Comparison of ENCODE assay signal across 10 mouse cellular contexts in genomic region chr14:73254412-73254811, GRCm38 (mm10). TPM values are rescaled to one million over a fixed set of nuclear protein-coding genes. Genes with fewer than 3 reads are reported as not detected.
DNase-seq lines count a peak whose midpoint lies in the region; ATAC-seq and TF ChIP-seq lines count a peak whose summit lies in the region.
"Had no signal": no experiment of that assay in that cellular context is flagged by ENCODE, and none has a peak within 500 bp of the region (broad histone marks: within the 10 kb centered on the region; RNA-seq: fewer than 3 reads in every experiment).

No protein-coding gene starts in this region.

- ATAC-seq in midbrain, embryonic 12.5 days (ENCODE audit: low FRiP score, low read depth) = 0 out of 2 replicates have a peak, but pooled peaks have one; percentile 41
- no peak for ATAC-seq in midbrain, embryonic 15.5 days (replicated peaks)
- 0 out of 2 replicates have a peak, but pooled peaks have one; percentile 44 for ATAC-seq in intestine, embryonic 14.5 days (replicated peaks; ENCODE audit: low FRiP score, low TSS enrichment, low read depth)
- peak; percentile 34; the same call in 1 of the 2 replicates for ATAC-seq in kidney, postnatal 0 days (replicated peaks; ENCODE audit: low FRiP score, low read depth)
- ATAC-seq in stomach, embryonic 15.5 days (ENCODE audit: insufficient read depth, low FRiP score, low read depth) = 0 out of 2 replicates have a peak, but pooled peaks have one; percentile 16
- ATAC-seq in hindbrain, embryonic 16.5 days = no peak
- ATAC-seq: lung, postnatal 0 days had no signal

- 84% methylated on average over 4 of the region's 4 CpGs for WGBS in midbrain, embryonic 12.5 days
- 77% methylated on average over 4 of the region's 4 CpGs for WGBS in midbrain, embryonic 15.5 days
- 74% methylated on average over 4 of the region's 4 CpGs for WGBS in intestine, embryonic 14.5 days
- WGBS in kidney, postnatal 0 days = 76% methylated on average over 4 of the region's 4 CpGs
- 68% methylated on average over 4 of the region's 4 CpGs for WGBS in stomach, embryonic 15.5 days
- WGBS in hindbrain, embryonic 16.5 days = 53% methylated on average over 4 of the region's 4 CpGs

- no peak overlapping the region for H3K9ac ChIP-seq in midbrain, embryonic 12.5 days (replicated peaks)
- no peak overlapping the region for H3K9ac ChIP-seq in midbrain, embryonic 15.5 days
- H3K9ac ChIP-seq in intestine, embryonic 14.5 days (ENCODE audit: low read length) = no peak overlapping the region
- no peak overlapping the region for H3K9ac ChIP-seq in kidney, postnatal 0 days (ENCODE audit: low read depth, low read length)
- no peak overlapping the region for H3K9ac ChIP-seq in stomach, embryonic 15.5 days
- no peak overlapping the region for H3K9ac ChIP-seq in hindbrain, embryonic 16.5 days (ENCODE audit: low read depth, low read length)
- H3K9ac ChIP-seq: hindbrain, embryonic 15.5 days had no signal

- no peak overlapping the region for H3K4me2 ChIP-seq in midbrain, embryonic 12.5 days (replicated peaks)
- H3K4me2 ChIP-seq in midbrain, embryonic 15.5 days = no peak overlapping the region
- H3K4me2 ChIP-seq in intestine, embryonic 14.5 days (ENCODE audit: low read length) = no peak overlapping the region
- H3K4me2 ChIP-seq in kidney, postnatal 0 days (ENCODE audit: low read length) = no peak overlapping the region
- no peak overlapping the region for H3K4me2 ChIP-seq in stomach, embryonic 15.5 days
- H3K4me2 ChIP-seq in hindbrain, embryonic 16.5 days (ENCODE audit: low read length) = no peak overlapping the region
- H3K4me2 ChIP-seq: hindbrain, embryonic 15.5 days had no signal

- H3K9me3 ChIP-seq in midbrain, embryonic 12.5 days = no peaks in the 10 kb centered on the region
- H3K9me3 ChIP-seq in midbrain, embryonic 15.5 days = no peaks in the 10 kb centered on the region
- H3K9me3 ChIP-seq in intestine, embryonic 14.5 days (ENCODE audit: control insufficient read depth, low read length) = no peaks in the 10 kb centered on the region
- no peaks in the 10 kb centered on the region for H3K9me3 ChIP-seq in kidney, postnatal 0 days (replicated peaks; ENCODE audit: low read length)
- H3K9me3 ChIP-seq in stomach, embryonic 15.5 days = no peaks in the 10 kb centered on the region
- H3K9me3 ChIP-seq in hindbrain, embryonic 16.5 days (ENCODE audit: control insufficient read depth, low read length) = no peaks in the 10 kb centered on the region
- H3K9me3 ChIP-seq: hindbrain, embryonic 15.5 days had no signal

- H3K4me1 ChIP-seq in midbrain, embryonic 12.5 days = no peaks in the 10 kb centered on the region
- H3K4me1 ChIP-seq in midbrain, embryonic 15.5 days = no peaks in the 10 kb centered on the region
- H3K4me1 ChIP-seq in intestine, embryonic 14.5 days (replicated peaks; ENCODE audit: control insufficient read depth, insufficient read depth, low read length) = no peaks in the 10 kb centered on the region; the same call in 1 of the 2 replicates
- no peaks in the 10 kb centered on the region for H3K4me1 ChIP-seq in kidney, postnatal 0 days (replicated peaks; ENCODE audit: insufficient read depth, low read length)
- no peaks in the 10 kb centered on the region; the same call in 1 of the 2 replicates for H3K4me1 ChIP-seq in stomach, embryonic 15.5 days
- no peaks in the 10 kb centered on the region; the same call in 1 of the 2 replicates for H3K4me1 ChIP-seq in hindbrain, embryonic 16.5 days (ENCODE audit: control insufficient read depth, insufficient read depth, low read depth, low read length)
- H3K4me1 ChIP-seq: hindbrain, embryonic 15.5 days had no signal

- no peaks in the 10 kb centered on the region for H3K36me3 ChIP-seq in midbrain, embryonic 12.5 days
- no peaks in the 10 kb centered on the region for H3K36me3 ChIP-seq in midbrain, embryonic 15.5 days (replicated peaks)
- no peaks in the 10 kb centered on the region for H3K36me3 ChIP-seq in intestine, embryonic 14.5 days (ENCODE audit: control insufficient read depth, insufficient read depth, low read length)
- H3K36me3 ChIP-seq in kidney, postnatal 0 days (ENCODE audit: insufficient read depth, low read length) = no peaks in the 10 kb centered on the region
- H3K36me3 ChIP-seq in stomach, embryonic 15.5 days = no peaks in the 10 kb centered on the region
- H3K36me3 ChIP-seq in hindbrain, embryonic 16.5 days (ENCODE audit: control insufficient read depth, insufficient read depth, low read length) = no peaks in the 10 kb centered on the region
- H3K36me3 ChIP-seq: hindbrain, embryonic 15.5 days had no signal

- no peak for DNase-seq in intestine, embryonic 14.5 days (ENCODE audit: low spot score)
- DNase-seq in kidney, postnatal 0 days (ENCODE audit: low spot score) = no peak
- no peak for DNase-seq in ovary, postnatal 10 days (ENCODE audit: low spot score)
- no peak for DNase-seq in gastrocnemius, postnatal 36 days

- TF ChIP-seq CTCF in kidney, postnatal 0 days (IDR thresholded peaks at IDR 0.05; ENCODE audit: low read depth) = no peak; the same call in 1 of the 2 replicates

- H3K27ac ChIP-seq in midbrain, embryonic 12.5 days (replicated peaks) = no peak overlapping the region
- no peak overlapping the region for H3K27ac ChIP-seq in midbrain, embryonic 15.5 days
- no peak overlapping the region for H3K27ac ChIP-seq in intestine, embryonic 14.5 days (ENCODE audit: low read depth)
- H3K27ac ChIP-seq in kidney, postnatal 0 days = peak overlapping the region; percentile 87
- H3K27ac ChIP-seq in stomach, embryonic 15.5 days = peak overlapping the region; percentile 78
- no peak overlapping the region for H3K27ac ChIP-seq in hindbrain, embryonic 16.5 days (ENCODE audit: low read depth, low read length)
- H3K27ac ChIP-seq: hindbrain, embryonic 15.5 days had no signal

- H3K27me3 ChIP-seq in midbrain, embryonic 12.5 days = no peaks in the 10 kb centered on the region
- H3K27me3 ChIP-seq in midbrain, embryonic 15.5 days (replicated peaks) = no peaks in the 10 kb centered on the region
- no peaks in the 10 kb centered on the region for H3K27me3 ChIP-seq in intestine, embryonic 14.5 days (replicated peaks; ENCODE audit: control insufficient read depth, insufficient read depth, low read length)
- H3K27me3 ChIP-seq in kidney, postnatal 0 days (ENCODE audit: insufficient read depth, low read length) = no peaks in the 10 kb centered on the region
- no peaks in the 10 kb centered on the region for H3K27me3 ChIP-seq in stomach, embryonic 15.5 days (replicated peaks)
- H3K27me3 ChIP-seq in hindbrain, embryonic 16.5 days (replicated peaks; ENCODE audit: control insufficient read depth, insufficient read depth, low read length) = no peaks in the 10 kb centered on the region
- H3K27me3 ChIP-seq: hindbrain, embryonic 15.5 days had no signal

- intact Hi-C loops in gastrocnemius, postnatal 36 days (cut with DNase I) = no loop called here

- H3K4me3 ChIP-seq in midbrain, embryonic 12.5 days = no peak overlapping the region
- no peak overlapping the region for H3K4me3 ChIP-seq in midbrain, embryonic 15.5 days
- no peak overlapping the region for H3K4me3 ChIP-seq in intestine, embryonic 14.5 days (ENCODE audit: low read depth, low read length)
- H3K4me3 ChIP-seq in kidney, postnatal 0 days (replicated peaks; ENCODE audit: low read depth, low read length) = no peak overlapping the region
- H3K4me3 ChIP-seq in stomach, embryonic 15.5 days (replicated peaks) = no peak overlapping the region
- no peak overlapping the region for H3K4me3 ChIP-seq in hindbrain, embryonic 16.5 days (ENCODE audit: low read length)
- H3K4me3 ChIP-seq: hindbrain, embryonic 15.5 days had no signal

RNA-seq across cellular contexts. Expression of gene Lpar6, which starts 16.7 kb away (rescaled TPM):
- polyA plus RNA-seq in midbrain, embryonic 12.5 days (2016; fragmentation: Nextera tagmentation; extraction: Ambion mirVana) = 13.9 and 14.2 TPM in 2 replicates
- 3.6 and 4.1 TPM in 2 replicates for polyA plus RNA-seq in midbrain, embryonic 15.5 days (2015; fragmentation: Nextera tagmentation; extraction: Ambion mirVana)
- 13.5 and 14.2 TPM in 2 replicates for polyA plus RNA-seq in intestine, embryonic 14.5 days (2014; fragmentation: Nextera tagmentation; extraction: Ambion mirVana)
- 15.5 and 15.9 TPM in 2 replicates for polyA plus RNA-seq in kidney, postnatal 0 days (2015; fragmentation: Nextera tagmentation; extraction: Ambion mirVana)
- polyA plus RNA-seq in stomach, embryonic 15.5 days (2015; fragmentation: Nextera tagmentation; extraction: Ambion mirVana) = 13.9 and 16.1 TPM in 2 replicates
- total RNA-seq in gastrocnemius, postnatal 36 days (2021) = 1 to 10 TPM in 1 of 2 experiments, under 1 TPM in 1; 0.99 to 1.4 TPM
- polyA plus RNA-seq in hindbrain, embryonic 16.5 days (2015; fragmentation: Nextera tagmentation; extraction: Ambion mirVana) = 3.6 and 3.7 TPM in 2 replicates

Comparison
In these comparisons a context has a peak if more than half of its experiments do, and no peak if none do; other contexts are left out.
1. ATAC-seq: peak in midbrain, embryonic 12.5 days (single experiment), intestine, embryonic 14.5 days (single experiment), kidney, postnatal 0 days (single experiment) and stomach, embryonic 15.5 days (single experiment); none in midbrain, embryonic 15.5 days (single experiment) and hindbrain, embryonic 16.5 days (single experiment).
2. H3K27ac ChIP-seq: peak in kidney, postnatal 0 days (single experiment) and stomach, embryonic 15.5 days (single experiment); none in midbrain, embryonic 12.5 days (single experiment), midbrain, embryonic 15.5 days (single experiment), intestine, embryonic 14.5 days (single experiment) and hindbrain, embryonic 16.5 days (single experiment).